In genomic region chr17:8195685-8196376, GRCm38 (mm10) we compare ENCODE assay signal across 19 mouse cellular contexts. TPM values are rescaled to one million over a fixed set of nuclear protein-coding genes. Genes with fewer than 3 reads are reported as not detected.
DNase-seq lines count a peak whose midpoint lies in the region; ATAC-seq and TF ChIP-seq lines count a peak whose summit lies in the region.
"Had no signal": no experiment of that assay in that cellular context is flagged by ENCODE, and none has a peak within 500 bp of the region (broad histone marks: within the 10 kb centered on the region; RNA-seq: fewer than 3 reads in every experiment).

No protein-coding gene starts in this region.

- TF ChIP-seq EP300 in lung, postnatal 0 days (IDR thresholded peaks at IDR 0.05), result no peak

- DNase-seq in lung, postnatal 0 days (ENCODE audit: low spot score), result peak; percentile 10
- DNase-seq in lung, adult 2 months, result no peak
- peak; percentile 65 to 67 for DNase-seq in B cell, adult 2 months
- DNase-seq in monocyte, adult 2 months (ENCODE audit: low read depth in 1 of 2, low spot score in 2 of 2), result peak; percentile 13 to 32
- no peak for DNase-seq in forebrain, embryonic 14.5 days (ENCODE audit: low spot score)
- no peak for DNase-seq in layer of hippocampus, adult 9-10 months (ENCODE audit: low spot score)
- no peak for DNase-seq in retina, postnatal 1 day
- DNase-seq: cerebellum, postnatal 14 days; kidney, adult 8-10 months; liver, embryonic 13.5 days; right cerebral cortex, postnatal 25 days had no signal

- H3K27ac ChIP-seq in lung, postnatal 0 days (ENCODE audit: low read length), result no peak overlapping the region
- peak overlapping the region; percentile 77 for H3K27ac ChIP-seq in bone marrow macrophage, adult 2 months (ENCODE audit: insufficient read depth, low read depth, low read length)
- no peak overlapping the region for H3K27ac ChIP-seq in forebrain, embryonic 14.5 days (ENCODE audit: low read depth, low read length)
- H3K27ac ChIP-seq: layer of hippocampus, adult 2 months; liver, embryonic 13.5 days had no signal

- H3K36me3 ChIP-seq in lung, postnatal 0 days (ENCODE audit: insufficient read depth, low read length), result peaks cover 16% of the 10 kb centered on the region; the same call in 1 of the 2 replicates
- H3K36me3 ChIP-seq in forebrain, embryonic 14.5 days (ENCODE audit: control insufficient read depth, insufficient read depth, low read length), result peaks cover 49% of the 10 kb centered on the region

- no peak for TF ChIP-seq CTCF in lung, postnatal 0 days (IDR thresholded peaks at IDR 0.05)
- no peak for TF ChIP-seq CTCF in lung, adult 2 months (IDR thresholded peaks at IDR 0.05; ENCODE audit: insufficient read depth, low read length)
- no peak for TF ChIP-seq CTCF in bone marrow macrophage, adult 2 months (IDR thresholded peaks at IDR 0.05; ENCODE audit: low read depth, low read length)

- H3K9me3 ChIP-seq in lung, postnatal 0 days (ENCODE audit: low read length), result no peaks in the 10 kb centered on the region
- H3K9me3 ChIP-seq in forebrain, embryonic 14.5 days (replicated peaks; ENCODE audit: control insufficient read depth, low read length), result no peaks in the 10 kb centered on the region
- H3K9me3 ChIP-seq: liver, embryonic 13.5 days; megakaryocyte, embryonic 14.5 days had no signal

- no peak for ATAC-seq in lung, postnatal 0 days
- ATAC-seq in forebrain, embryonic 14.5 days, result no peak
- ATAC-seq: hindbrain, embryonic 16.5 days; Patski had no signal

- H3K27me3 ChIP-seq in lung, postnatal 0 days (replicated peaks; ENCODE audit: insufficient read depth, low read length), result no peaks in the 10 kb centered on the region
- H3K27me3 ChIP-seq in forebrain, embryonic 14.5 days (replicated peaks; ENCODE audit: control insufficient read depth, insufficient read depth, low read length), result no peaks in the 10 kb centered on the region
- H3K27me3 ChIP-seq: liver, embryonic 13.5 days; megakaryocyte, embryonic 14.5 days; Patski had no signal

- no peaks in the 10 kb centered on the region for H3K4me1 ChIP-seq in lung, postnatal 0 days (ENCODE audit: insufficient read depth, low read depth, low read length)
- no peaks in the 10 kb centered on the region for H3K4me1 ChIP-seq in lung, adult 2 months (ENCODE audit: control insufficient read depth, insufficient read depth, low read length)
- peaks cover 45% of the 10 kb centered on the region for H3K4me1 ChIP-seq in bone marrow macrophage, adult 2 months (ENCODE audit: control insufficient read depth, insufficient read depth, low read length)
- H3K4me1 ChIP-seq in forebrain, embryonic 14.5 days (ENCODE audit: control insufficient read depth, insufficient read depth, low read length), result no peaks in the 10 kb centered on the region
- H3K4me1 ChIP-seq: liver, embryonic 13.5 days had no signal

- H3K4me2 ChIP-seq in lung, postnatal 0 days (replicated peaks; ENCODE audit: low read depth, low read length), result no peak overlapping the region
- H3K4me2 ChIP-seq in forebrain, embryonic 14.5 days (ENCODE audit: low read length), result no peak overlapping the region
- H3K4me2 ChIP-seq: liver, embryonic 13.5 days had no signal

- H3K4me3 ChIP-seq in lung, postnatal 0 days (ENCODE audit: low read depth, low read length), result no peak overlapping the region
- no peak overlapping the region for H3K4me3 ChIP-seq in lung, adult 2 months (replicated peaks; ENCODE audit: extremely low read depth, low read depth, low read length)
- H3K4me3 ChIP-seq in bone marrow macrophage, adult 2 months (ENCODE audit: insufficient read depth, low read length), result no peak overlapping the region
- no peak overlapping the region for H3K4me3 ChIP-seq in forebrain, embryonic 14.5 days (ENCODE audit: low read depth, low read length)
- H3K4me3 ChIP-seq: layer of hippocampus, adult 2 months; liver, embryonic 13.5 days; megakaryocyte, embryonic 14.5 days; myocyte had no signal

- H3K9ac ChIP-seq in lung, postnatal 0 days (replicated peaks; ENCODE audit: low read depth), result no peak overlapping the region
- H3K9ac ChIP-seq in forebrain, embryonic 14.5 days (ENCODE audit: low read length), result no peak overlapping the region
- H3K9ac ChIP-seq: liver, embryonic 13.5 days had no signal

- 85% methylated on average over 8 of the region's 8 CpGs for WGBS in lung, postnatal 0 days
- 70% methylated on average over 8 of the region's 8 CpGs for WGBS in lung, adult 2 months
- 93% methylated on average over 8 of the region's 8 CpGs for WGBS in forebrain, embryonic 14.5 days

- TF ChIP-seq POLR2A in lung, adult 2 months (IDR thresholded peaks at IDR 0.05; ENCODE audit: borderline replicate concordance, extremely low read depth, low read depth, low read length), result no peak
- TF ChIP-seq POLR2A in bone marrow macrophage, adult 2 months (IDR thresholded peaks at IDR 0.05; ENCODE audit: borderline replicate concordance, low read depth, low read length), result no peak

RNA-seq across cellular contexts. Expression of gene Fgfr1op, which starts 30.5 kb away (rescaled TPM):
- 17.7 and 18.3 TPM in 2 replicates for polyA plus RNA-seq in lung, postnatal 0 days (2015; fragmentation: Nextera tagmentation; extraction: Ambion mirVana)
- polyA plus RNA-seq in lung, adult 2 months (2012; rRNA removed), result 1.7 and 3.4 TPM in 2 replicates
- 16.4 and 17.4 TPM in 2 replicates for polyA plus RNA-seq in bone marrow macrophage, adult 2 months (2012; ENCODE audit: insufficient read depth, insufficient read length, missing spikeins)
- 28.3 and 35.8 TPM in 2 replicates for polyA plus RNA-seq in forebrain, embryonic 14.5 days (2014; fragmentation: Nextera tagmentation; extraction: Ambion mirVana)

RNA-seq across cellular contexts. Expression of gene Ccr6, which starts 40.0 kb away (rescaled TPM):
- polyA plus RNA-seq in lung, postnatal 0 days (2015; fragmentation: Nextera tagmentation; extraction: Ambion mirVana), result 0.38 and 0.56 TPM in 2 replicates
- polyA plus RNA-seq in lung, adult 2 months (2012; rRNA removed), result 2.4 and 4.8 TPM in 2 replicates
- not detected in 2 replicates for polyA plus RNA-seq in bone marrow macrophage, adult 2 months (2012; ENCODE audit: insufficient read depth, insufficient read length, missing spikeins)
- polyA plus RNA-seq in forebrain, embryonic 14.5 days (2014; fragmentation: Nextera tagmentation; extraction: Ambion mirVana), result not detected in 2 replicates
- polyA plus RNA-seq: embryonic facial prominence, embryonic 11.5 days; hindbrain, embryonic 16.5 days; myocyte; Patski had no signal

RNA-seq across cellular contexts. Expression of gene Rnaset2a, which starts 47.9 kb away (rescaled TPM):
- polyA plus RNA-seq in lung, postnatal 0 days (2015; fragmentation: Nextera tagmentation; extraction: Ambion mirVana), result 79.7 and 80.0 TPM in 2 replicates
- 50.1 and 50.6 TPM in 2 replicates for polyA plus RNA-seq in lung, adult 2 months (2012; rRNA removed)
- polyA plus RNA-seq in bone marrow macrophage, adult 2 months (2012; ENCODE audit: insufficient read depth, insufficient read length, missing spikeins), result 19.5 and 23.3 TPM in 2 replicates
- polyA plus RNA-seq in forebrain, embryonic 14.5 days (2014; fragmentation: Nextera tagmentation; extraction: Ambion mirVana), result 15.0 and 15.3 TPM in 2 replicates

RNA-seq across cellular contexts. Expression of gene Gm49673, which starts 48.2 kb away (rescaled TPM):
- polyA plus RNA-seq in lung, postnatal 0 days (2015; fragmentation: Nextera tagmentation; extraction: Ambion mirVana), result 0.13 and 0.50 TPM in 2 replicates
- 1.7 and 2.9 TPM in 2 replicates for polyA plus RNA-seq in lung, adult 2 months (2012; rRNA removed)
- polyA plus RNA-seq in bone marrow macrophage, adult 2 months (2012; ENCODE audit: insufficient read depth, insufficient read length, missing spikeins), result 0.45 TPM in 1 of 2 replicates, not detected in the other
- 0.22 TPM in 1 of 2 replicates, not detected in the other for polyA plus RNA-seq in forebrain, embryonic 14.5 days (2014; fragmentation: Nextera tagmentation; extraction: Ambion mirVana)
- polyA plus RNA-seq: heart, embryonic 16.5 days; liver, embryonic 13.5 days; myocyte had no signal

Comparison
In these comparisons a context has a peak if more than half of its experiments do, and no peak if none do; other contexts are left out.
1. DNase-seq: peak in lung, postnatal 0 days (single experiment), B cell, adult 2 months (2 of 2) and monocyte, adult 2 months (2 of 2); none in lung, adult 2 months (single experiment), forebrain, embryonic 14.5 days (single experiment), layer of hippocampus, adult 9-10 months (single experiment) and retina, postnatal 1 day (single experiment).